Mouse (Mus musculus) left cerebral cortex, postnatal 4 days (tissue): ENCODE measurements around the gene Gm17535. TPM values are rescaled to one million over a fixed set of nuclear protein-coding genes. Genes with fewer than 3 reads are reported as not detected.
A peak's percentile ranks its signal among the peaks of the same experiment; 100 is the strongest.
"Not testable (repeated sequence)": the region's sequence is repeated elsewhere in the genome, so short reads cannot be mapped to it uniquely, and the experiment has no call there.

Source experiments
- DNase-seq: peaks from one replicate; pipeline ENCODE4 v3.0.0-alpha.2; 2022
- intact Hi-C: fragments of 180-260 bp; cut with DNase I; formaldehyde crosslinking; loops from one replicate; pipeline ENCODE4 v1.15.1; 2025
- total RNA-seq, 2 experiments: library from RNA; stranded (reverse); gene quantifications; 2 replicates each; pipeline ENCODE4 v1.2.3; 2021

Gm17535 gene
- not detected for total RNA-seq

DNA sequence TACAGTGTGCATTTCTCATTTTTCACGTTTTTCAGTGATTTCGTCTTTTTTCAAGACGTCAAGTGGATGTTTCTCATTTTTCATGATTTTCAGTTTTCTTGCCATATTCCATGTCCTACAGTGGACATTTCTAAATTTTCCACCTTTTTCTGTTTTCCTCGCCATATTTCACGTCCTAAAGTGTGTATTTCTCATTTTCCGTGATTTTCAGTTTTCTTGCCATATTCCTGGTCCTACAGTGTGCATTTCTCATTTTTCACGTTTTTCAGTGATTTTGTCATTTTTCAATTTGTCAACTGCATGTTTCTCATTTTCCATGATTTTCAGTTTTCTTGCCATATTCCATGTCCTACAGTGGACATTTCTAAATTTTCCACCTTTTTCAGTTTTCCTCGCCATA lies at the start of gene Gm17535:
Gene Gm17535 (plus strand): TSS at position 301 of the 400 bp plus-strand sequence.
- intact Hi-C loops, DNase-seq: not testable (repeated sequence)

DNA sequence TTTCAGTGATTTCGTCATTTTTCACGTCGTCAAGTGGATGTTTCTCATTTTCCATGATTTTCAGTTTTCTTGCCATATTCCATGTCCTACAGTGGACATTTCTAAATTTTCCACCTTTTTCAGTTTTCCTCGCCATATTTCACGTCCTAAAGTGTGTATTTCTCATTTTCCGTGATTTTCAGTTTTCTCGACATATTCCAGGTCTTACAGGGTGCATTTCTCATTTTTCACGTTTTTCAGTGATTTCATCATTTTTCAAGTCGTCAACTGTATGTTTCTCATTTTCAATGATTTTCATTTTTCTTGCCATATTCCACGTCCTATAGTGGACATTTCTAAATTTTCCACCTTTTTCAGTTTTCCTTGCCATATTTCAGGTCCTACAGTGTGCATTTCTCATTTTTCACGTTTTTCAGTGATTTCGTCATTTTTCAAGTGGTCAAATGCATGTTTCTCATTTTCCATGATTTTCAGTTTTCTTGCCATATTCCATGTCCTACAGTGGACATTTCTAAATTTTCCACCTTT lies 33.9 kb upstream of the Gm17535 start, which contains the start of gene Gm10722:
Gene Gm10722 (plus strand): TSS at position 478 of the 528 bp plus-strand sequence.
- DNase-seq, intact Hi-C loops: not testable (repeated sequence)

DNA sequence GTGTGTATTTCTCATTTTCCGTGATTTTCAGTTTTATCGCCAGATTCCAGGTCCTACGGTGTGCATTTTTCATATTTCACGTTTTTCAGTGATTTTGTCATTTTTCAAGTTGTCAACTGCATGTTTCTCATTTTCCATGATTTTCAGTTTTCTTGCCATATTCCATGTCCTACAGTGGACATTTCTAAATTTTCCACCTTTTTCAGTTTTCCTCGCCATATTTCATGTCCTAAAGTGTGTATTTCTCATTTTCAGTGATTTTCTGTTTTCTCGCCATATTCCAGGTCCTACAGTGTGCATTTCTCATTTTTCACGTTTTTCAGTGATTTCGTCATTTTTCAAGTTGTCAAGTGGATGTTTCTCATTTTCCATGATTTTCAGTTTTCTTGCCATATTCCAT lies 33.4 kb upstream of the Gm17535 start:
- DNase-seq, intact Hi-C loops: not testable (repeated sequence)

DNA sequence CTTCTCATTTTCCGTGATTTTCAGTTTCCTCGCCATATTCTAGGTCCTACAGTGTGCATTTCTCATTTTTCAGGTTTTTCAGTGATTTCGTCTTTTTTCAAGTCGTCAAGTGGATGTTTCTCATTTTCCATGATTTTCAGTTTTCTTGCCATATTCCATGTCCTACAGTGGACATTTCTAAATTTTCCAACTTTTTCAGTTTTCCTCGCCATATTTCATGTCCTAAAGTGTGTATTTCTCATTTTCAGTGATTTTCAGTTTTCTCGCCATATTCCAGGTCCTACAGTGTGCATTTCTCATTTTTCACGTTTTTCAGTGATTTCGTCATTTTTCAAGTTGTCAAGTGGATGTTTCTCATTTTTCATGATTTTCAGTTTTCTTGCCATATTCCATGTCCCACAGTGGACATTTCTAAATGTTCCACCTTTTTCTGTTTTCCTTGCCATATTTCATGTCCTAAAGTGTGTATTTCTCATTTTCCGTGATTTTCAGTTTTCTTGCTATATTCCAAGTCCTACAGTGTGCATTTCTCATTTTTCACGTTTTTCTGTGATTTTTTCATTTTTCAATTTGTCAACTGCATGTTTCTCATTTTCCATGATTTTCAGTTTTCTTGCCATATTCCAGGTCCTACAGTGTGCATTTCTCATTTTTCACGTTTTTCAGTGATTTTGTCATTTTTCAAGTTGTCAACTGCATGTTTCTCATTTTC lies 32.3 kb upstream of the Gm17535 start:
- peak; percentile 80 for DNase-seq
- intact Hi-C loops, result not testable (repeated sequence)

DNA sequence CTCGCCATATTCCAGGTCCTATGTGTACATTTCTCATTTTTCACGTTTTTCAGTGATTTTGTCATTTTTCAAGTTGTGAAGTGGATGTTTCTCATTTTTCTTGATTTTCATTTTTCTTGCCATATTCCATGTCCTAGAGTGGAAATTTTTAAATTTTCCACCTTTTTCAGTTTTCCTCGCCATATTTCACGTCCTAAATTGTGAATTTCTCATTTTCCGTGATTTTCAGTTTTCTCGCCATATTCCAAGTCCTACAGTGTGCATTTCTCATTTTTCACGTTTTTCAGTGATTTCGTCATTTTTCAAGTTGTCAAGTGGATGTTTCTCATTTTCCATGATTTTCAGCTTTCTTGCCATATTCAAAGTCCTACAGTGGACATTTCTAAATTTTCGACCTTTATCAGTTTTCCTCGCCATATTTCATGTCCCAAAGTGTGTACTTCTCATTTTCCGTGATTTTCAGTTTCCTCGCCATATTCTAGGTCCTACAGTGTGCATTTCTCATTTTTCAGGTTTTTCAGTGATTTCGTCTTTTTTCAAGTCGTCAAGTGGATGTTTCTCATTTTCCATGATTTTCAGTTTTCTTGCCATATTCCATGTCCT lies 31.5 kb upstream of the Gm17535 start, which contains the start of gene Gm11168:
Gene Gm11168 (plus strand): TSS at position 553 of the 603 bp plus-strand sequence.
- DNase-seq, intact Hi-C loops: not testable (repeated sequence)

DNA sequence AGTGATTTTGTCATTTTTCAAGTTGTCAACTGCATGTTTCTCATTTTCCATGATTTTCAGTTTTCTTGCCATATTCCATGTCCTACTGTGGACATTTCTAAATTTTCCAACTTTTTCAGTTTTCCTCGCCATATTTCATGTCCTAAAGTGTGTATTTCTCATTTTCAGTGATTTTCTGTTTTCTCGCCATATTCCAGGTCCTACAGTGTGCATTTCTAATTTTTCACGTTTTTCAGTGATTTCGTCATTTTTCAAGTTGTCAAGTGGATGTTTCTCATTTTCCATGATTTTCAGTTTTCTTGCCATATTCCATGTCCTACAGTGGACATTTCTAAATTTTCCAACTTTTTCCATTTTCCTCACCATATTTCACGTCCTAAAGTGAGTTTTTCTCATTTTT lies 28.2 kb upstream of the Gm17535 start:
- DNase-seq, intact Hi-C loops: not testable (repeated sequence)

DNA sequence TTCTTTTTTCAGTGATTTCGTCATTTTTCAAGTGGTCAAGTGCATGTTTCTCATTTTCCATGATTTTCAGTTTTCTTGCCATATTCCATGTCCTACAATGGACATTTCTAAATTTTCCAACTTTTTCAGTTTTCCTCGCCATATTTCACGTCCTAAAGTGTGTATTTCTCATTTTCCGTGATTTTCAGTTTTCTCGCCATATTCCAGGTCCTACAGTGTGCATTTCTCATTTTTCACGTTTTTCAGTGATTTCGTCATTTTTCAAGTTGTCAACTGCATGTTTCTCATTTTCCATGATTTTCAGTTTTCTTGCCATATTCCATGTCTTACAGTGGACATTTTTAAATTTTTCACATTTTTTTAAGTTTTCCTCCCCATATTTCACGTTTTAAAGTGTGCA lies 27.8 kb upstream of the Gm17535 start:
- DNase-seq, intact Hi-C loops: not testable (repeated sequence)

DNA sequence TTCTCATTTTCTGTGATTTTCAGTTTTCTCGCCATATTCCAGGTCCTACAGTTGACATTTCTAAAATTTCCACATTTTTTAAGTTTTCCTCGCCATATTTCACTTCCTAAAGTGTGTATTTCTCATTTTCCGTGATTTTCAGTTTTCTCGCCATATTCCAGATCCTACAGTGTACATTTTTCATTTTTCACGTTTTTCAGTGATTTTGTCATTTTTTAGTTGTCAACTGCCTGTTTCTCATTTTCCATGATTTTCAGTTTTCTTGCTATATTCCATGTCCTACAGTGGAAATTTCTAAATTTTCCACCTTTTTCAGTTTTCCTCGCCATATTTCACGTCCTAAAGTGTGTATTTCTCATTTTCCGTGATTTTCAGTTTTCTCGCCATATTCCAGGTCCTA lies 27.1 kb upstream of the Gm17535 start:
- intact Hi-C loops, DNase-seq: not testable (repeated sequence)

DNA sequence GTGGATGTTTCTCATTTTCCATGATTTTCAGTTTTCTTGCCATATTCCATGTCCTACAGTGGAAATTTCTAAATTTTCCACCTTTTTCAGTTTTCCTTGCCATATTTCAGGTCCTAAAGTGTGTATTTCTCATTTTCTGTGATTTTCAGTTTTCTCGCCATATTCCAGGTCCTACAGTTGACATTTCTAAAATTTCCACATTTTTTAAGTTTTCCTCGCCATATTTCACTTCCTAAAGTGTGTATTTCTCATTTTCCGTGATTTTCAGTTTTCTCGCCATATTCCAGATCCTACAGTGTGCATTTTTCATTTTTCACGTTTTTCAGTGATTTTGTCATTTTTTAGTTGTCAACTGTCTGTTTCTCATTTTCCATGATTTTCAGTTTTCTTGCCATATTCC lies 25.1 kb upstream of the Gm17535 start:
- intact Hi-C loops, DNase-seq: not testable (repeated sequence)

DNA sequence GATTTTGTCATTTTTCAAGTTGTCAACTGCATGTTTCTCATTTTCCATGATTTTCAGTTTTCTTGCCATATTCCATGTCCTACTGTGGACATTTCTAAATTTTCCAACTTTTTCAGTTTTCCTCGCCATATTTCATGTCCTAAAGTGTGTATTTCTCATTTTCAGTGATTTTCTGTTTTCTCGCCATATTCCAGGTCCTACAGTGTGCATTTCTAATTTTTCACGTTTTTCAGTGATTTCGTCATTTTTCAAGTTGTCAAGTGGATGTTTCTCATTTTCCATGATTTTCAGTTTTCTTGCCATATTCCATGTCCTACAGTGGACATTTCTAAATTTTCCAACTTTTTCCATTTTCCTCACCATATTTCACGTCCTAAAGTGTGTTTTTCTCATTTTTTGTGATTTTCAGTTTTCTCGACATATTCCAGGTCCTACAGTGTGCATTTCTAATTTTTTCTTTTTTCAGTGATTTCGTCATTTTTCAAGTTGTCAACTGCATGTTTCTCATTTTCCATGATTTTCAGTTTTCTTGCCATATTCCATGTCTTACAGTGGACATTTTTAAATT lies 22.3 kb upstream of the Gm17535 start:
- intact Hi-C loops, DNase-seq: not testable (repeated sequence)

DNA sequence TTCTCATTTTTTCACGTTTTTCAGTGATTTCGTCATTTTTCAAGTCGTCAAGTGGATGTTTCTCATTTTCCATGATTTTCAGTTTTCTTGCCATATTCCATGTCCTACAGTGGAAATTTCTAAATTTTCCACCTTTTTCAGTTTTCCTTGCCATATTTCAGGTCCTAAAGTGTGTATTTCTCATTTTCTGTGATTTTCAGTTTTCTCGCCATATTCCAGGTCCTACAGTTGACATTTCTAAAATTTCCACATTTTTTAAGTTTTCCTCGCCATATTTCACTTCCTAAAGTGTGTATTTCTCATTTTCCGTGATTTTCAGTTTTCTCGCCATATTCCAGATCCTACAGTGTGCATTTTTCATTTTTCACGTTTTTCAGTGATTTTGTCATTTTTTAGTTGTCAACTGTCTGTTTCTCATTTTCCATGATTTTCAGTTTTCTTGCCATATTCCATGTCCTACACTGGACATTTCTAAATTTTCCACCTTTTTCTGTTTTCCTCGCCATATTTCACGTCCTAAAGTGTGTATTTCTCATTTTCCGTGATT lies 21.6 kb upstream of the Gm17535 start, which contains the start of gene Gm10721:
Gene Gm10721 (plus strand): TSS at position 408 of the 547 bp plus-strand sequence.
- DNase-seq, intact Hi-C loops: not testable (repeated sequence)

DNA sequence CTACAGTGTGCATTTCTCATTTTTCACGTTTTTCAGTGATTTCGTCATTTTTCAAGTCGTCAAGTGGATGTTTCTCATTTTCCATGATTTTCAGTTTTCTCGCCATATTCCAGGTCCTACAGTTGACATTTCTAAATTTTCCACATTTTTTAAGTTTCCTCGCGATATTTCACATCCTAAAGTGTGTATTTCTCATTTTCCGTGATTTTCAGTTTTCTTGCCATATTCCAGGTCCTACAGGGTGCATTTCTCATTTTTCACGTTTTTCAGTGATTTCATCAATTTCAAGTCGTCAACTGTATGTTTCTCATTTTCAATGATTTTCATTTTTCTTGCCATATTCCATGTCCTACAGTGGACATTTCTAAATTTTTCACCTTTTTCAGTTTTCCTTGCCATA lies 19.0 kb upstream of the Gm17535 start, which contains the start of gene Gm10720:
Gene Gm10720 (plus strand): TSS at position 301 of the 400 bp plus-strand sequence.
- DNase-seq, intact Hi-C loops: not testable (repeated sequence)

DNA sequence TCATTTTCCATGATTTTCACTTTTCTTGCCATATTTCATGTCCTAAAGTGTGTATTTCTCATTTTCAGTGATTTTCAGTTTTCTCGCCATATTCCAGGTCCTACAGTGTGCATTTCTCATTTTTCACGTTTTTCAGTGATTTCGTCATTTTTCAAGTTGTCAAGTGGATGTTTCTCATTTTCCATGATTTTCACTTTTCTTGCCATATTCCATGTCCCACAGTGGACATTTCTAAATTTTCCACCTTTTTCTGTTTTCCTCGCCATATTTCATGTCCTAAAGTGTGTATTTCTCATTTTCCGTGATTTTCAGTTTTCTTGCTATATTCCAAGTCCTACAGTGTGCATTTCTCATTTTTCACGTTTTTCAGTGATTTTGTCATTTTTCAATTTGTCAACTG lies 18.5 kb upstream of the Gm17535 start:
- DNase-seq, intact Hi-C loops: not testable (repeated sequence)

DNA sequence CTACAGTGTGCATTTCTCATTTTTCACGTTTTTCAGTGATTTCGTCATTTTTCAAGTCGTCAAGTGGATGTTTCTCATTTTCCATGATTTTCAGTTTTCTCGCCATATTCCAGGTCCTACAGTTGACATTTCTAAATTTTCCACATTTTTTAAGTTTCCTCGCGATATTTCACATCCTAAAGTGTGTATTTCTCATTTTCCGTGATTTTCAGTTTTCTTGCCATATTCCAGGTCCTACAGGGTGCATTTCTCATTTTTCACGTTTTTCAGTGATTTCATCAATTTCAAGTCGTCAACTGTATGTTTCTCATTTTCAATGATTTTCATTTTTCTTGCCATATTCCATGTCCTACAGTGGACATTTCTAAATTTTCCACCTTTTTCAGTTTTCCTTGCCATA lies 17.3 kb upstream of the Gm17535 start, which contains the start of gene Gm10719:
Gene Gm10719 (plus strand): TSS at position 301 of the 400 bp plus-strand sequence.
- intact Hi-C loops, DNase-seq: not testable (repeated sequence)

DNA sequence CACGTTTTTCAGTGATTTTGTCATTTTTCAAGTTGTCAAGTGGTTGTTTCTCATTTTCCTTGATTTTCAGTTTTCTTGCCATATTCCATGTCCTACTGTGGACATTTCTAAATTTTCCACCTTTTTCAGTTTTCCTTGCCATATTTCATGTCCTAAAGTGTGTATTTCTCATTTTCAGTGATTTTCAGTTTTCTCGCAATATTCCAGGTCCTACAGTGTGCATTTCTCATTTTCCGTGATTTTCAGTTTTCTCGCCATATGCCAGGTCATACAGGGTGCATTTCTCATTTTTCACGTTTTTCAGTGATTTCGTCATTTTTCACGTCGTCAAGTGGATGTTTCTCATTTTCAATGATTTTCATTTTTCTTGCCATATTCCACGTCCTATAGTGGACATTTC lies 15.5 kb upstream of the Gm17535 start:
- peak; percentile 59 for DNase-seq
- intact Hi-C loops, result not testable (repeated sequence)

DNA sequence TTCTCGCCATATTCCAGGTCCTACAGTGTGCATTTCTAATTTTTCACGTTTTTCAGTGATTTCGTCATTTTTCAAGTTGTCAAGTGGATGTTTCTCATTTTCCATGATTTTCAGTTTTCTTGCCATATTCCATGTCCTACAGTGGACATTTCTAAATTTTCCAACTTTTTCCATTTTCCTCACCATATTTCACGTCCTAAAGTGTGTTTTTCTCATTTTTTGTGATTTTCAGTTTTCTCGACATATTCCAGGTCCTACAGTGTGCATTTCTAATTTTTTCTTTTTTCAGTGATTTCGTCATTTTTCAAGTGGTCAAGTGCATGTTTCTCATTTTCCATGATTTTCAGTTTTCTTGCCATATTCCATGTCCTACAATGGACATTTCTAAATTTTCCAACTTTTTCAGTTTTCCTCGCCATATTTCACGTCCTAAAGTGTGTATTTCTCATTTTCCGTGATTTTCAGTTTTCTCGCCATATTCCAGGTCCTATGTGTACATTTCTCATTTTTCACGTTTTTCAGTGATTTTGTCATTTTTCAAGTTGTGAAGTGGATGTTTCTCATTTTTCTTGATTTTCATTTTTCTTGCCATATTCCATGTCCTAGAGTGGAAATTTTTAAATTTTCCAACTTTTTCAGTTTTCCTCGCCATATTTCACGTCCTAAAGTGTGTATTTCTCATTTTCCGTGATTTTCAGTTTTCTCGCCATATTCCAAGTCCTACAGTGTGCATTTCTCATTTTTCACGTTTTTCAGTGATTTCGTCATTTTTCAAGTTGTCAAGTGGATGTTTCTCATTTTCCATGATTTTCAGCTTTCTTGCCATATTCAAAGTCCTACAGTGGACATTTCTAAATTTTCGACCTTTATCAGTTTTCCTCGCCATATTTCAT lies 14.3 kb upstream of the Gm17535 start:
- intact Hi-C loops, result not testable (repeated sequence)
- DNase-seq, result peak; percentile 20

DNA sequence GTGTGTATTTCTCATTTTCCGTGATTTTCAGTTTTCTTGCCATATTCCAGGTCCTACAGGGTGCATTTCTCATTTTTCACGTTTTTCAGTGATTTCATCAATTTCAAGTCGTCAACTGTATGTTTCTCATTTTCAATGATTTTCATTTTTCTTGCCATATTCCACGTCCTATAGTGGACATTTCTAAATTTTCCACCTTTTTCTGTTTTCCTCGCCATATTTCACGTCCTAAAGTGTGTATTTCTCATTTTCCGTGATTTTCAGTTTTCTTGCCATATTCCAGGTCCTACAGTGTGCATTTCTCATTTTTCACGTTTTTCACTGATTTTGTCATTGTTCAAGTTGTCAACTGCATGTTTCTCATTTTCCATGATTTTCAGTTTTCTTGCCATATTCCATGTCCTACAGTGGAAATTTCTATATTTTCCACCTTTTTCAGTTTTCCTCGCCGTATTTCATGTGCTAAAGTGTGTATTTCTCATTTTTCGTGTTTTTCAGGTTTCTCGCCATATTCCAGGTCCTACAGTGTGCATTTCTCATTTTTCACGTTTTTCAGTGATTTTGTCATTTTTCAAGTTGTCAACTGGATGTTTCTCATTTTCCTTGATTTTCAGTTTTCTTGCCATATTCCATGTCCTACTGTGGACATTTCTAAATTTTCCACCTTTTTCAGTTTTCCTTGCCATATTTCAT lies 11.9 kb upstream of the Gm17535 start:
- intact Hi-C loops, DNase-seq: not testable (repeated sequence)

DNA sequence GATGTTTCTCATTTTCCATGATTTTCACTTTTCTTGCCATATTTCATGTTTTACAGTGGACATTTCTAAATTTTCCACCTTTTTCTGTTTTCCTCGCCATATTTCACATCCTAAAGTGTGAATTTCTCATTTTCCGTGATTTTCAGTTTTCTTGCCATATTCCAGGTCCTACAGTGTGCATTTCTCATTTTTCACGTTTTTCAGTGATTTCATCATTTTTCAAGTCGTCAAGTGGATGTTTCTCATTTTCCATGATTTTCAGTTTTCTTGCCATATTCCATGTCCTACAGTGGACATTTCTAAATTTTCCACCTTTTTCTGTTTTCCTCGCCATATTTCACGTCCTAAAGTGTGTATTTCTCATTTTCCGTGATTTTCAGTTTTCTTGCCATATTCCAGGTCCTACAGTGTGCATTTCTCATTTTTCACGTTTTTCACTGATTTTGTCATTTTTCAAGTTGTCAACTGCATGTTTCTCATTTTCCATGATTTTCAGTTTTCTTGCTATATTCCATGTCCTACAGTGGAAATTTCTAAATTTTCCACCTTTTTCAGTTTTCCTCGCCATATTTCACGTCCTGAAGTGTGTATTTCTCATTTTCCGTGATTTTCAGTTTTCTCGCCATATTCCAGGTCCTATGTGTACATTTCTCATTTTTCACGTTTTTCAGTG lies 11.0 kb upstream of the Gm17535 start, which contains the start of gene Gm10718:
Gene Gm10718 (plus strand): TSS at position 236 of the 673 bp plus-strand sequence.
- intact Hi-C loops, DNase-seq: not testable (repeated sequence)
